Mouse (Mus musculus) subcutaneous adipose tissue, adult 2 months (tissue): Measurements from ENCODE around the gene Adra2c. TPM values are rescaled to one million over a fixed set of nuclear protein-coding genes. Genes with fewer than 3 reads are reported as not detected.

Experiments
- polyA plus RNA-seq: library from polyadenylated mRNA; depleted of rRNA; stranded (reverse); fragments of >200 nt; gene quantifications from 2 replicates; pipeline ENCODE4 v1.2.3, GENCODE M21; 2012; ENCODE audit warnings: low replicate concordance; rRNA removed

The Adra2c gene
- polyA plus RNA-seq = 0.44 and 1.9 TPM in 2 replicates

GRCm38 (mm10) chr5:35278019-35278418, at the start of gene Adra2c:
TSS of gene Adra2c (plus strand) at chr5:35278319.

Other genes with a start within 250 kb of the Adra2c start
- gene Hgfac, start 236.8 kb upstream of the Adra2c start, polyA plus RNA-seq = 3.5 and 11.3 TPM in 2 replicates
- 0.56 and 0.57 TPM in 2 replicates for gene Dok7, start 221.6 kb upstream of the Adra2c start, polyA plus RNA-seq
- 104 and 121 TPM in 2 replicates for gene Lrpap1, start 172.6 kb upstream of the Adra2c start, polyA plus RNA-seq
- not detected in 2 replicates for gene Hmx1, start 110.8 kb downstream of the Adra2c start, polyA plus RNA-seq
- 11.3 and 53.2 TPM in 2 replicates for gene Cpz, start 247.4 kb downstream of the Adra2c start, polyA plus RNA-seq